Mouse (Mus musculus): ENCODE measurements around the gene Stambp. TPM values are rescaled to one million over a fixed set of nuclear protein-coding genes. Genes with fewer than 3 reads are reported as not detected.

Gene Stambp
- polyA plus RNA-seq, 1 experiment = 8.9 TPM

- H3K36me3 ChIP-seq (ENCODE audit: control insufficient read depth, insufficient read depth, low read length, poor library complexity, severe bottlenecking) = no peaks in the 10 kb centered on the region
- H3K9me3 ChIP-seq (replicated peaks; ENCODE audit: control insufficient read depth, insufficient read depth, low read length, poor library complexity, severe bottlenecking) = no peaks in the 10 kb centered on the region
- H3K4me3 ChIP-seq (ENCODE audit: low read depth, low read length) = no peak overlapping the region
- H3K27me3 ChIP-seq (ENCODE audit: control insufficient read depth, insufficient read depth, low read length, poor library complexity, severe bottlenecking) = no peaks in the 10 kb centered on the region
- H3K27ac ChIP-seq (ENCODE audit: insufficient read depth, low read length) = no peak overlapping the region
- no peaks in the 10 kb centered on the region for H3K4me1 ChIP-seq (ENCODE audit: control insufficient read depth, insufficient read depth, low read length)
- no peak overlapping the region for H3K9ac ChIP-seq (ENCODE audit: low read depth, poor library complexity, severe bottlenecking)
- TF ChIP-seq CTCF (IDR thresholded peaks at IDR 0.05; ENCODE audit: low read depth, low read length) (no peak), EP300 (IDR thresholded peaks at IDR 0.05; ENCODE audit: insufficient read depth, low read depth, low read length) (no peak), POLR2A (IDR thresholded peaks at IDR 0.05; ENCODE audit: insufficient read depth, low read length) (no peak)
These were observed 16.6 kb downstream of the Stambp start for GRCm38 (mm10) chr6:83555972-83556371.

DNA sequence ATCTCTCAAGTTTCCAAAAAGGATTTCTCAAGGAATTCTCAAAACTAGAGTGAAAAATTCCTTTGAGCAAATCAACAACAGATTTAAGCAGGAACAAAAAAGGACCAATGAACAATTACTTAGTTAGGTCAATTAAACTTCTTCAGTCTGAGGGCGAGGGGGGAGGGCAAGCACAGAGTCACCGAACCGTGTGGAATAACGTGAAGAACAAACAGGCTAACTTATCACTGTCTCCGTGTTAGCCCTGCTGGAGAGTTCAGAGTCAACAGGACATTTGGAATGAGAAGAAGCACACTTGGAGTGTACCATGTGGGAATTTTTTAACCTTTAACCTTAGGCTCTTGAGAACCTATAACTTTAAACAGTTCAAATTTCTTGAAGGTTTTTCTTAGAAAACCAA lies 24.2 kb downstream of the Stambp start:
- Histone ChIP-seq H3K9ac (ENCODE audit: low read depth, poor library complexity, severe bottlenecking) (no peak overlapping the region), H3K27me3 (ENCODE audit: control insufficient read depth, insufficient read depth, low read length, poor library complexity, severe bottlenecking) (no peaks in the 10 kb centered on the region), H3K4me1 (ENCODE audit: control insufficient read depth, insufficient read depth, low read length) (no peaks in the 10 kb centered on the region), H3K9me3 (replicated peaks; ENCODE audit: control insufficient read depth, insufficient read depth, low read length, poor library complexity, severe bottlenecking) (no peaks in the 10 kb centered on the region), H3K27ac (ENCODE audit: insufficient read depth, low read length) (no peak overlapping the region), H3K36me3 (ENCODE audit: control insufficient read depth, insufficient read depth, low read length, poor library complexity, severe bottlenecking) (no peaks in the 10 kb centered on the region), H3K4me3 (ENCODE audit: low read depth, low read length) (no peak overlapping the region)
- no peak for TF ChIP-seq POLR2A (IDR thresholded peaks at IDR 0.05; ENCODE audit: insufficient read depth, low read length)
- no peak for TF ChIP-seq EP300 (IDR thresholded peaks at IDR 0.05; ENCODE audit: insufficient read depth, low read depth, low read length)
- TF ChIP-seq CTCF (IDR thresholded peaks at IDR 0.05; ENCODE audit: low read depth, low read length) = no peak

- Histone ChIP-seq H3K4me3 (ENCODE audit: low read depth, low read length) (no peak overlapping the region), H3K27ac (ENCODE audit: insufficient read depth, low read length) (no peak overlapping the region), H3K27me3 (ENCODE audit: control insufficient read depth, insufficient read depth, low read length, poor library complexity, severe bottlenecking) (no peaks in the 10 kb centered on the region), H3K36me3 (ENCODE audit: control insufficient read depth, insufficient read depth, low read length, poor library complexity, severe bottlenecking) (no peaks in the 10 kb centered on the region), H3K9ac (ENCODE audit: low read depth, poor library complexity, severe bottlenecking) (no peak overlapping the region), H3K9me3 (replicated peaks; ENCODE audit: control insufficient read depth, insufficient read depth, low read length, poor library complexity, severe bottlenecking) (no peaks in the 10 kb centered on the region), H3K4me1 (ENCODE audit: control insufficient read depth, insufficient read depth, low read length) (no peaks in the 10 kb centered on the region)
- TF ChIP-seq POLR2A (IDR thresholded peaks at IDR 0.05; ENCODE audit: insufficient read depth, low read length) (no peak), CTCF (IDR thresholded peaks at IDR 0.05; ENCODE audit: low read depth, low read length) (no peak), EP300 (IDR thresholded peaks at IDR 0.05; ENCODE audit: insufficient read depth, low read depth, low read length) (no peak)
These were observed 26.8 kb downstream of the Stambp start for GRCm38 (mm10) chr6:83545778-83546177.

DNA sequence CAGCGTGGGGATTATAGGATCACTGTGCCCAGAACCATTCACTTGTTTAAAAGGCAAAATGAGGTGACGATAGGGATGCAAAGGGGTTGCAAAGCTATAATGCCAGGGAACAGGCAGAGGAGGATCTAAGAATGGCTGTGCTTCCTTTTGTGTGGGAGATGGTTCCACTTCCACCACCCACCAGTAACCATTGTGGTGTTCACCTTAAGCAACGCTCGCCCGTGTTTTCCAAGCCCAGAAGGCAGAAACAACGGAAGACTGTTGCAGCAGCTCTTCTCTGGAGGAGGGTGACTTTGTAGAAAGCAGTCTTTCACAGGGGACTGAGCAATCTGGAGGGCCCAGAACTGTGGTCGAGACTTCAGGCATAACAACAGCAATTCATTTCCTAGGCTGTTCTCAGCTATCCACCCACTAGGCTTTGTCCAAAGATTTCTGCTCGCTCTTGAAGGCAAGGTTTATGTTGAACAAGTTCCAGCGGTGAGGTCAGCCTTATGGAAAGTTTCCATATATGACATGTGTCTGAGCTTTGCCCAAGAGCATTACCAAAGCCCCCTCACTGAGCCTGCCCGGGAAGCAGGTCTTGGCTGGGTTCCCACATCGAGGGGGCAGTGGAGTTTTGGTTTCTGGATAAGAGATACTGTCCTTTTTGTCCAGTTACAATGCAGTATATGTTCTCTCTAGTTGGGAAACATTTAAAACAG lies 30.6 kb downstream of the Stambp start:
- Histone ChIP-seq H3K27me3 (ENCODE audit: control insufficient read depth, insufficient read depth, low read length, poor library complexity, severe bottlenecking) (no peaks in the 10 kb centered on the region), H3K4me3 (ENCODE audit: low read depth, low read length) (no peak overlapping the region), H3K9me3 (replicated peaks; ENCODE audit: control insufficient read depth, insufficient read depth, low read length, poor library complexity, severe bottlenecking) (no peaks in the 10 kb centered on the region), H3K9ac (ENCODE audit: low read depth, poor library complexity, severe bottlenecking) (no peak overlapping the region), H3K27ac (ENCODE audit: insufficient read depth, low read length) (no peak overlapping the region), H3K4me1 (ENCODE audit: control insufficient read depth, insufficient read depth, low read length) (no peaks in the 10 kb centered on the region), H3K36me3 (ENCODE audit: control insufficient read depth, insufficient read depth, low read length, poor library complexity, severe bottlenecking) (no peaks in the 10 kb centered on the region)
- TF ChIP-seq EP300 (IDR thresholded peaks at IDR 0.05; ENCODE audit: insufficient read depth, low read depth, low read length) (no peak), CTCF (IDR thresholded peaks at IDR 0.05; ENCODE audit: low read depth, low read length) (no peak), POLR2A (IDR thresholded peaks at IDR 0.05; ENCODE audit: insufficient read depth, low read length) (no peak)

DNA sequence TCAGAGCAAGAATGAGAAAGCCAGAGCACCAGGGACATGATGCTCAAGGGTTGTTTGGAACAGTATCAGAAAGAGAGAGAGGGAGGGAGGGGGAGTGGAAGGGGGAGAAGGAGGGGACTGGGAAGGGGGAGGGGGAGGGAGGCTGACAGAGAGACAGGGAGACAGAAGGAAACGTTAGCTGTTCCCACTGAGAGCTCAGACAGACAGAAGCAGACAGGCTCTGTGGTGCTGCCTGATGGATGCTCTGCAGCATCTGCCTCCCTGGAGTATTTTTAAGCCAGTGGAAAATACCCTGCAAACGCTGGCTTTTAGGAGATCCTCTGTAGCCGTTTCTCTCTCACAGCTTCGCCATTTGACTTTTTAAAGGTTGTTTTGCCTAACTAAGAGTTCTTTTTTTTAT lies 32.5 kb downstream of the Stambp start:
- Histone ChIP-seq H3K9ac (ENCODE audit: low read depth, poor library complexity, severe bottlenecking) (no peak overlapping the region), H3K4me3 (ENCODE audit: low read depth, low read length) (no peak overlapping the region), H3K9me3 (replicated peaks; ENCODE audit: control insufficient read depth, insufficient read depth, low read length, poor library complexity, severe bottlenecking) (no peaks in the 10 kb centered on the region), H3K36me3 (ENCODE audit: control insufficient read depth, insufficient read depth, low read length, poor library complexity, severe bottlenecking) (no peaks in the 10 kb centered on the region), H3K4me1 (ENCODE audit: control insufficient read depth, insufficient read depth, low read length) (no peaks in the 10 kb centered on the region), H3K27me3 (ENCODE audit: control insufficient read depth, insufficient read depth, low read length, poor library complexity, severe bottlenecking) (no peaks in the 10 kb centered on the region), H3K27ac (ENCODE audit: insufficient read depth, low read length) (no peak overlapping the region)
- TF ChIP-seq CTCF (IDR thresholded peaks at IDR 0.05; ENCODE audit: low read depth, low read length) (no peak), POLR2A (IDR thresholded peaks at IDR 0.05; ENCODE audit: insufficient read depth, low read length) (no peak), EP300 (IDR thresholded peaks at IDR 0.05; ENCODE audit: insufficient read depth, low read depth, low read length) (no peak)

DNA sequence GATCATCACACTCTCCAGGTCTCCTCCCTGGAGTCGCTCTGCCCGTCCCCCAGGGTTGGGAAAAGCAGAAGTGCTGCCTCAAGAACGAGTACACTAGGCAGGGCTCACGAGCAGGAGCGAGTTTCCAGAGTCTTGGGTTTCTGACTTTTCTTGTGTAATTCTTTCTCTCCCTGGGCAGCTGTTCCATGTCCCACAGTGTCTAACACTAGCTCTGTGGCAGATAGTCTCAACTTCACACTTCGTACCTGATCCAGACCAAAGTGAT lies 35.8 kb downstream of the Stambp start:
- H3K27me3 ChIP-seq (ENCODE audit: control insufficient read depth, insufficient read depth, low read length, poor library complexity, severe bottlenecking) = no peaks in the 10 kb centered on the region
- no peaks in the 10 kb centered on the region for H3K4me1 ChIP-seq (ENCODE audit: control insufficient read depth, insufficient read depth, low read length)
- H3K9me3 ChIP-seq (replicated peaks; ENCODE audit: control insufficient read depth, insufficient read depth, low read length, poor library complexity, severe bottlenecking) = no peaks in the 10 kb centered on the region
- no peaks in the 10 kb centered on the region for H3K36me3 ChIP-seq (ENCODE audit: control insufficient read depth, insufficient read depth, low read length, poor library complexity, severe bottlenecking)
- no peak for TF ChIP-seq POLR2A (IDR thresholded peaks at IDR 0.05; ENCODE audit: insufficient read depth, low read length)
- TF ChIP-seq EP300 (IDR thresholded peaks at IDR 0.05; ENCODE audit: insufficient read depth, low read depth, low read length) = no peak
- TF ChIP-seq CTCF (IDR thresholded peaks at IDR 0.05; ENCODE audit: low read depth, low read length) = no peak
- H3K27ac ChIP-seq (ENCODE audit: insufficient read depth, low read length) = no peak overlapping the region
- H3K4me3 ChIP-seq (ENCODE audit: low read depth, low read length) = no peak overlapping the region
- H3K9ac ChIP-seq (ENCODE audit: low read depth, poor library complexity, severe bottlenecking) = no peak overlapping the region

Data from ES-Bruce4 (cell line).